Mouse (Mus musculus): ENCODE measurements around the gene Lrmda. TPM values are rescaled to one million over a fixed set of nuclear protein-coding genes. Genes with fewer than 3 reads are reported as not detected.

Lrmda gene
- polyA plus RNA-seq, 1 experiment from 2014 or later: 1.8 TPM

GRCm38 (mm10) chr14:22059348-22059861, 39.9 kb downstream of the Lrmda start:
- no peak for ATAC-seq
- no peaks in the 10 kb centered on the region for H3K36me3 ChIP-seq (ENCODE audit: control insufficient read depth, insufficient read depth)
- H3K4me3 ChIP-seq (ENCODE audit: low read depth, low read length): no peak overlapping the region
- no peaks in the 10 kb centered on the region for H3K9me3 ChIP-seq (ENCODE audit: control insufficient read depth)
- no peak overlapping the region for H3K27ac ChIP-seq (ENCODE audit: low read depth, low read length)
- H3K4me1 ChIP-seq (replicated peaks; ENCODE audit: control insufficient read depth, insufficient read depth, low read length): peaks cover 7% of the 10 kb centered on the region; the same call in 1 of the 2 replicates
- no peaks in the 10 kb centered on the region for H3K27me3 ChIP-seq (replicated peaks; ENCODE audit: control insufficient read depth, insufficient read depth, low read length)
- no peak overlapping the region for H3K9ac ChIP-seq (ENCODE audit: low read depth, low read length)
- no peak overlapping the region for H3K4me2 ChIP-seq (replicated peaks; ENCODE audit: low read depth)
- no peak for TF ChIP-seq CTCF (IDR thresholded peaks at IDR 0.05; ENCODE audit: low read depth)
- WGBS: 81% methylated on average over 6 of the region's 6 CpGs

- TF ChIP-seq CTCF (IDR thresholded peaks at IDR 0.05; ENCODE audit: low read depth): no peak
- Histone ChIP-seq H3K27me3 (replicated peaks; ENCODE audit: control insufficient read depth, insufficient read depth, low read length) (no peaks in the 10 kb centered on the region), H3K9ac (ENCODE audit: low read depth, low read length) (no peak overlapping the region), H3K4me3 (ENCODE audit: low read depth, low read length) (no peak overlapping the region), H3K27ac (ENCODE audit: low read depth, low read length) (no peak overlapping the region), H3K9me3 (ENCODE audit: control insufficient read depth) (no peaks in the 10 kb centered on the region), H3K36me3 (ENCODE audit: control insufficient read depth, insufficient read depth) (no peaks in the 10 kb centered on the region), H3K4me1 (replicated peaks; ENCODE audit: control insufficient read depth, insufficient read depth, low read length) (peaks cover 2% of the 10 kb centered on the region; the same call in 1 of the 2 replicates), H3K4me2 (replicated peaks; ENCODE audit: low read depth) (no peak overlapping the region)
- 80% methylated on average over 7 of the region's 7 CpGs for WGBS
- ATAC-seq: no peak
Measured at GRCm38 (mm10) chr14:22060787-22061186, 41.3 kb downstream of the Lrmda start.

GRCm38 (mm10) chr14:22062117-22062855, 42.8 kb downstream of the Lrmda start:
- TF ChIP-seq CTCF (IDR thresholded peaks at IDR 0.05; ENCODE audit: low read depth): no peak
- Histone ChIP-seq H3K27ac (ENCODE audit: low read depth, low read length) (no peak overlapping the region), H3K27me3 (replicated peaks; ENCODE audit: control insufficient read depth, insufficient read depth, low read length) (no peaks in the 10 kb centered on the region), H3K4me2 (replicated peaks; ENCODE audit: low read depth) (no peak overlapping the region), H3K9ac (ENCODE audit: low read depth, low read length) (no peak overlapping the region), H3K4me1 (replicated peaks; ENCODE audit: control insufficient read depth, insufficient read depth, low read length) (no peaks in the 10 kb centered on the region), H3K36me3 (ENCODE audit: control insufficient read depth, insufficient read depth) (no peaks in the 10 kb centered on the region), H3K4me3 (ENCODE audit: low read depth, low read length) (no peak overlapping the region), H3K9me3 (ENCODE audit: control insufficient read depth) (no peaks in the 10 kb centered on the region)
- no peak for ATAC-seq
- 68% methylated on average over 9 of the region's 9 CpGs for WGBS

GRCm38 (mm10) chr14:22069169-22069568, 49.7 kb downstream of the Lrmda start:
- no peaks in the 10 kb centered on the region for H3K36me3 ChIP-seq (ENCODE audit: control insufficient read depth, insufficient read depth)
- no peak for TF ChIP-seq CTCF (IDR thresholded peaks at IDR 0.05; ENCODE audit: low read depth)
- 54% methylated on average over 2 of the region's 2 CpGs for WGBS
- H3K9me3 ChIP-seq (ENCODE audit: control insufficient read depth): no peaks in the 10 kb centered on the region
- no peaks in the 10 kb centered on the region for H3K27me3 ChIP-seq (replicated peaks; ENCODE audit: control insufficient read depth, insufficient read depth, low read length)
- no peak overlapping the region for H3K9ac ChIP-seq (ENCODE audit: low read depth, low read length)
- no peak overlapping the region for H3K4me2 ChIP-seq (replicated peaks; ENCODE audit: low read depth)
- no peak for ATAC-seq
- no peak overlapping the region for H3K27ac ChIP-seq (ENCODE audit: low read depth, low read length)
- H3K4me3 ChIP-seq (ENCODE audit: low read depth, low read length): no peak overlapping the region
- H3K4me1 ChIP-seq (replicated peaks; ENCODE audit: control insufficient read depth, insufficient read depth, low read length): no peaks in the 10 kb centered on the region

- Histone ChIP-seq H3K9ac (ENCODE audit: low read depth, low read length) (no peak overlapping the region), H3K9me3 (ENCODE audit: control insufficient read depth) (no peaks in the 10 kb centered on the region), H3K4me1 (replicated peaks; ENCODE audit: control insufficient read depth, insufficient read depth, low read length) (no peaks in the 10 kb centered on the region), H3K4me2 (replicated peaks; ENCODE audit: low read depth) (no peak overlapping the region), H3K27ac (ENCODE audit: low read depth, low read length) (no peak overlapping the region), H3K27me3 (replicated peaks; ENCODE audit: control insufficient read depth, insufficient read depth, low read length) (no peaks in the 10 kb centered on the region), H3K36me3 (ENCODE audit: control insufficient read depth, insufficient read depth) (no peaks in the 10 kb centered on the region), H3K4me3 (ENCODE audit: low read depth, low read length) (no peak overlapping the region)
- no peak for TF ChIP-seq CTCF (IDR thresholded peaks at IDR 0.05; ENCODE audit: low read depth)
- no peak for ATAC-seq
- 87% methylated on average over 5 of the region's 5 CpGs for WGBS
Measured at GRCm38 (mm10) chr14:22073385-22073784, 53.9 kb downstream of the Lrmda start.

- H3K9ac ChIP-seq (ENCODE audit: low read depth, low read length): no peak overlapping the region
- ATAC-seq: no peak
- no peaks in the 10 kb centered on the region for H3K27me3 ChIP-seq (replicated peaks; ENCODE audit: control insufficient read depth, insufficient read depth, low read length)
- TF ChIP-seq CTCF (IDR thresholded peaks at IDR 0.05; ENCODE audit: low read depth): no peak
- H3K36me3 ChIP-seq (ENCODE audit: control insufficient read depth, insufficient read depth): no peaks in the 10 kb centered on the region
- no peaks in the 10 kb centered on the region for H3K9me3 ChIP-seq (ENCODE audit: control insufficient read depth)
- no peaks in the 10 kb centered on the region for H3K4me1 ChIP-seq (replicated peaks; ENCODE audit: control insufficient read depth, insufficient read depth, low read length)
- no peak overlapping the region for H3K4me2 ChIP-seq (replicated peaks; ENCODE audit: low read depth)
- no peak overlapping the region for H3K27ac ChIP-seq (ENCODE audit: low read depth, low read length)
- no peak overlapping the region for H3K4me3 ChIP-seq (ENCODE audit: low read depth, low read length)
- WGBS: 71% methylated on average over 16 of the region's 16 CpGs
Measured at GRCm38 (mm10) chr14:22074229-22074628, 54.7 kb downstream of the Lrmda start.

All from intestine, postnatal 0 days (tissue).